Mouse (Mus musculus) ZHBTc4 (cell line): ENCODE data around the gene Ccr6.

Source experiments
- DNase-seq: peaks from one replicate; pipeline ENCODE4 v3.0.0-alpha.2; 2011; ENCODE audit warnings: low read depth, low spot score

Ccr6 gene

DNA sequence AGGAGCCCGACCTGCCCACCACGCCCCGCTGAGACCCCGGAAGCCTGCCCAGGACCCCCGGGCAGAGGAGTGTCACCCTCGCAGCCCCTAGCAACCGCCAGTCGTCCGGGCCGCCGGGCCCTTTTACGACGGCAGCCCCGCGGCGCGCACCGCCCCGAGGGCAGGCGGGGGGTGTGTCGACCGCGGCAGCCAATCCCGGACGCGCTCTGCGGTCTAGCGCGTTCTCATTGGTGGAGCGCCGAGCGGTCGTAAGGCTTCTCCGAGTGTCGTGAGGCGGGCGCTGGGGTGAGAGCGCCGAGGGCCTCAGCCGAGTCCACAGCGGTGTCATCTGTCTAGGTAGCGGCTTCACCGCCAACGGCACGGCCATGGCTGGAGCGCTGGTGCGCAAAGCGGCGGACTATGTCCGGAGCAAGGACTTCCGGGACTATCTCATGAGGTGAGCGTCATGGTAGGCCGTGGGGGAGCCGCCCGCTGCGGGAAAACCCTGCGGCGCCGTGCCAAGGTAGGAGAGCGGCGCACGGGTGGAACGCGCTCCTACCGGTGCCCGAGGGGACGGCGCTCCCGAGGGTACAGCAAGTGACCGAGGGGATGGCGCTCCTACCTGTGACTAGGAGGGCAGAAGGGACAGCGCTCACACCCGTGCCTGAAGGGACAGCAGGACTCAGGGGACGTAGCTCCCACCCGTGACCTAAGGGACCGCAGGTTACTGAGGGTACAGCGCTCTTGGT, 47.8 kb downstream of the Ccr6 start:
- DNase-seq: peak; percentile 99

DNA sequence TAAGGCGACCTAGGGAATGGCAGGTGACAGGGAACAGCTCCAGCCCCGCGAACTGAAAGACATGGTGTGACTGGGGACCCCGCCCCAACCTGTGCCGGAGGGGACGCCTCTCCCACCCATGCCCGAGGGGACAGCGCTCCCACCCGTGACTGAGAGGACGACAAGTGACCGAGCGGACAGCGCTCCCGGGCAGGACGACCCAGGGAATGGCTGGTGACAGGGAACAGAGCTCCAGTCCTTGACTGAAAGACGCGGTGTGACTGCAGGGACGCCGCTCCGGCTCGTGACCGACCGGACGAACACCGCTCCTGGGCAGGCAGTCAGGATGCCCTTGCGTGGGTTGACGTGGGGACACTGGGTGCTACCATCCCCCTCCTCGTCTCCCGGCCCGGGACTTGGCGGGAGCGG, 48.4 kb downstream of the Ccr6 start:
- DNase-seq: no peak

DNA sequence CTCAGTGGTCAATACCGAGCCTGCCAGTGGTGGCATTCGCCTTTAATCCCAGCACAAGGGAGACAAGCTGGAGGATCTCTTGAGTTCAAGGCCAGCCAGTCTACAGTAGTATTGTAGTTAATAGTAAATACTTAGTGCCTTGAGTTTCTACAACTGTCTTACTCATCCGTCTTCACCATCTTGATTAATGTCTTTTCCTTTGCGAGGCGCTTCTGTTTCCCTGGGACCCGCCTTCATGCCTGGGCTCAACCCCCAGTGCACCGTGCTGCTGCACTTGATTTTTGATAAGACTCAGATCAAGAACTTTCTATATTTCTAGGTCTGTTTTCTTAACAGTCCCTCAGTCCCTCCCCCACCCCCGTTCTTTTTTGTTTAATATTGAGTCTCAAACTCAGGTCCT, 49.2 kb downstream of the Ccr6 start:
- no peak for DNase-seq

DNA sequence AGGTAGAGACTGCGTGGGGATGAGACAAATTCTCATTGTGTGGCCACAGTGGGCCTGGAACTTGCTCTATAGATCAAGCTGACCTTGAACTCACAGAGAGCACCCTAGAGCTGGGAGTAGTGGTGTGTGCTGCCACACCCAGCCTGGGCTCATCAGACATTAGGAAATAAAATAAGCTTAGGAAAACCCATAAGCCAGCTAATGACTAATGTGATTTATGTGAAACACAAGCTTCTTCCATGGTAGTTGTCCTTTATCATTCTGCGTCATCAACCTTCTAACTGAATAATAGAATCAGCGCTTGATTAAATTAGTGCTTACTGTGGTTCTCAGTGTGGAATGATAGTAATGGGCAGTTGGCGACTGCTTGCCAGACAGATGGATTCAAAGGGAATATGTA, 51.1 kb downstream of the Ccr6 start:
- no peak for DNase-seq

DNA sequence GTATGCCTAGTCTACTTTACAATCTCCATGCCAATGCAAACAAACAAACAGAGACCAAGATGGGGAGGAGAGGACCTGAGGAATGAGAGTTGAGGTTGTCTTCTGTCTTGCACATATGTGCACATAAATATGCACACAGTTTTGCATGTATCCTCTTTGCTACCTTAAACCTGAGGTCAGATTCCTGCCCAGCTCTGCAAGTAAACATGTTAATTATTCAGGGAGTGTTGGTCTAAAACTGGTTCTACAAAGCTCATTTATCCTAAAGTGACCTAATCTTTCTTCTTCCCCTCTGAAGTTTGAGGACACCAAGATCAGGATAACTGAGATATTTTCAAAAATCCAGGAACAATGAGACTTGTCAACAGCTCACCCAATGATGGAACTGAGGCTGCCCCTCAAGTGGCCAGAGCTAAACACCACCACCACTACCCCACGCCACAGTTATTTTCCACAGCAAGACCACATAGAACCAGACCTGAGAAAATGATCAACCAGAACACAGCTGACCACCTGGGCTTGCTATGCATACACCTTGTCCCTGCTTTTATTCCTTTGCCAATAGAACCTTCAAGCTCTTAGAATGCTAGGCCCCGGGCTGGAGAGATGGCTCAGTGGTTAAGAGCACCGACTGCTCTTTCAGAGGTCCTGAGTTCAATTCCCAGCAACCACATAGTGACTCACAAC, 54.3 kb downstream of the Ccr6 start:
- DNase-seq: no peak

DNA sequence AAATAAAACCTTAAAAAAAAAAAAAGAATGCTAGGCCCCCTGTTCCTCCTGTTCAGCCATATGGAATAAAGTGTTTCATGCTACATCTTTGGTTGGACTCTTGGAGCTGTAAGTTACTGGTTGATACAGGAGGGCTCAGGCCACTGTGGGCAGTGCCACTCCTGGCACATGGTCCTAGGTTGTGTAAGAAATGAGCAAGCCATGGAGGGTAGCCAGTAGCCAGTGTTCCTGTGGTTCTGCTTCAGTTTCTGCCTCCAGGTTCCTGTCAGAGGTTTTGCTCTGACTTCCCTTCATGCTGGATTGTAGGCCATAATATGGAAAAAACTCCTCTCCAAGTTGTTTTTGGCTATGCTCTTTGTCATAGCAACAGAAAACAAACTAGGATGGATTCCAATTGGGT, 54.9 kb downstream of the Ccr6 start:
- no peak for DNase-seq

DNA sequence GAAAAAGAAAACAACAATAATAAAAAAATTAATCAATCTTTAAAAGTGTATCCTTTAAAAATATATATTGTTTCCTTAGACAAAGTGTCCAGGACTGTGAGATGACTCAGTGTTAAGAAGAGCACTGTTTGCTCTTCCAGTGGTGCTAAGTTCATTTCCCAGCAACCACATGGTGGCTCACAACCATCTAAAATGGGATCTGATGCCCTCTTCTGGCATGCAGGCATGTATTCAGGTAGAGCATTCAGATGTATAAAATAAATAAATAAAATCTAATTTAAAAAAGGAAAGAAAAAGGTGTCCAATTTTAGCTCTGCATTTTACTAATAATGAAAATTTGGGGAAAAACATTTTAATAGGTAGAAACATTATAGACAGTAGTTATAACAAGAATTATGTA, 60.0 kb downstream of the Ccr6 start:
- no peak for DNase-seq

DNA sequence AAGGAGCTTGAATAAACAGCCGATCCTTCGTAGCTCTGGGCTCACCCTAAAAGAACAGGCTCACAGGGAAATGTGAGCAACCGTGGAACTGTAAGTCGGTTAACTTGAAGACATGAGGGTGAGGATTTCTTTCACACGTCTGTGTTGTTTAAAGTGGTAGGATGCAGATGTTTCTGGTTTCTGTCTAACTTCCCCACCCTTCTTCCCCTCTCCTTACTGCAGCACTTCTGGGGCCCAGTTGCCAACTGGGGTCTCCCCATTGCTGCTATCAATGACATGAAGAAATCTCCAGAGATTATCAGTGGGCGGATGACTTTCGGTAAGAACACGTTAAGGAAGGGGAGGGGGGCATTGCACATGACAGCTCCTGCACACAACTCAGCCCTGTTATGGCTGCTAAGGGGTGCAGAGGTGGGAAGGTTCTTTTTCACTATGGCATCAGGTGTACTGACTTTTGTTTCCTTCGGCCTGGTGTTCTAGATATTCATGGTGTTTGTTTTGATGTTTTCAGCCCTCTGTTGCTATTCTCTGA, 60.5 kb downstream of the Ccr6 start:
- no peak for DNase-seq

DNA sequence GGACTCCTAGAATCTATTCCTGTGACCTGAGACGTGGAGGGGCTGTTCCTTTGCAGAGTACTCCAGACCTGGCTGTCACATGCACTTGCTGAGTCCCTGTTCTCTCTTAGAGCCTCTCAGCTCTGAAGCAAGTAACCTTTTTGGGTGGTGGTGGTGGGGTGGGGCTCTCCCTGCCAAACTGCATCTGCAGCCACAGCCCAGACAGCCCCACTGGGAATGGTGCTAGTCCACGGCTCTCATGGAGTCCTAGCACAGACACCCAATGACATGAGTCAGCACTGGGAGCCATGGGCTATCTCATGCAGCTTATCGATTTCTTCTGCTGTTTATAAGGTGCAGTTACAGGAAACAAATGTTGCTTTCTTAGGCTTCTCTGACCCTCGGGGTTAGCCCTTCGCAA, 61.9 kb downstream of the Ccr6 start:
- no peak for DNase-seq

DNA sequence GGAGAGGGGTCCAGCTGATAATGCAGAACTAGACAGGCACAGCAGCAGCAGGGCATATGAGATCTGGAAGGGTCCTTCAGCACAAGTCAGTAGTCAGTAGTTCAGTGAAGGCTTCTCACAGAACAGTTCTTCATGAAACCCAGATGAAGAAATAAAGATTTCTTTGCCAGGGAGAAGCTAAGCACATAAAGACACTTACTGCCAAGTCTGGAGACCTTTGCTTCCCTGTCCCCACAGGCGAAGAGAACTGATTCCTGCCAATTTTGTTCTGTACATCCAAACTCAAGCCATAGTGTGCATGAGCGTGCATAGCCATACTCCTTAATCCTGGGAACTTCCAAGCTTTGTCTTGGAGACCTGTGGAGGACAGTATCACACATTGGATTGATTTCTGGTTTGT, 62.4 kb downstream of the Ccr6 start:
- no peak for DNase-seq

DNA sequence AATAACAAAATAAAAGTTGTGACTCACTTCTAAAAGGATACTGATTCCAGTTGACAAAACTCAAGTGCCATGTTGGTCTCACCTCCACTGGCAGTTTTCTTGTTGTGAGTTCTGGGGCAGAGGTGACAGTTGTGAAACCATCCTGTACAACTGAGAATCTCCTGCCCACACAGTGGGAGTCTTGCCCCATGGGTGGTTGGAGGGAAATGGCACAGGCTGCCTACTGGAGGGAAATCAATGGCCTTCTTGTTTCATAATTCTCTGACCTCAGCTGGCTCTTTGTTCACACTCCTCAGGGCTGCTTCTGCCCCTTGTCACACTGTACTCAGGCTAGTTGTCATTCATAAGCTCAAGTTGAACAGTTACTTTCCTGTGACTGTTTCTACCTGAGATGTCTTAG, 63.7 kb downstream of the Ccr6 start:
- no peak for DNase-seq

DNA sequence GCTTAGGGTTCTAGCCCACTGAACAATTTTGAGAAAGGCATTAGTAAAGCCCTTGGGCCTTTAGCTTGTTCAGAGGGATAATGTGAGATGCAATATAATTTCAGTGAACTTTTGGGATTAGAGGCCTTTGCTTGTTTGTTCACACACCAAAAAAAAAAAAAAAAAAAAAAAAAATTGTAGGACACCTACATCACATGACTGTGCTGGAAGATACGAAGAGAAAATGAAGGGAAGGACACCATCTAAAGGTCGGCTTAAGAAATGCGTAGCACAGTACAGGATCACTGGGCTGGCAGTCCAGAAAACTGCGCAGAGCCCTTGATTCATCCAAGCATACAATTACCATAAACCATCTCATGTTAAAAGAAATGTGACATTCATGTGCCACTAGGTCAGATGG, 65.7 kb downstream of the Ccr6 start:
- DNase-seq: peak; percentile 16

DNA sequence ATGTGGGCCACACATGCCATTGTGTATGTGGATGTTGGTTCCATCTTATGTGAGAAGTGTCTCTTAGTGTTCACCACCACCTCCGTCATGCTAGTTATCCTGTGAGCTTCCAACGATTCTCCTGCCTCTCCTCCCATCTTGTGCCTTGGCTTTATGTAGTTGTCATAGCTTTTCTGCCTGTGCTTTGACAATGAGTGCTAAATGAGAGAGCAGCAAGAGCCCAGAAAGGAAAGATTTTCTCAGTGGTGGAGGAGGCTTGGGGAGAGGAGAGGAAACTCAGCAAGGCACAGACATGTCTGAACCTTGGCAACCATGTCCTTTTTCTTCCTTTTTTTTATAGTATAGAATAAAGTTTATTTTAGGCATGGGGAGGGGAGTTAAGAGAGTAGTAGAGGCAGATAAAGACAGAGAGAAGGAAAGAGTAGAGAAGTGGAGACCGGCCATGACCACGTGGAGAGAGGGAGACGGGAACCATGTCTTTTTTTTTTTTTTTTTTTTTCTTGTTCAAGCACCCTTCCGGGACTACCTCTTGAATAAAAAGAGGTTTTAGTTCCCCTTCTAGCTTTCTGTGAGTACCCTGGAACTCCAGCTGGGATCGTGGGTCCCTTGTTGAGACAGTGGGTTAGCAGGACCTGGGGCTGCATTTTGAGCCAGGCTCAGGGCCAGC, 67.1 kb downstream of the Ccr6 start:
- no peak for DNase-seq

DNA sequence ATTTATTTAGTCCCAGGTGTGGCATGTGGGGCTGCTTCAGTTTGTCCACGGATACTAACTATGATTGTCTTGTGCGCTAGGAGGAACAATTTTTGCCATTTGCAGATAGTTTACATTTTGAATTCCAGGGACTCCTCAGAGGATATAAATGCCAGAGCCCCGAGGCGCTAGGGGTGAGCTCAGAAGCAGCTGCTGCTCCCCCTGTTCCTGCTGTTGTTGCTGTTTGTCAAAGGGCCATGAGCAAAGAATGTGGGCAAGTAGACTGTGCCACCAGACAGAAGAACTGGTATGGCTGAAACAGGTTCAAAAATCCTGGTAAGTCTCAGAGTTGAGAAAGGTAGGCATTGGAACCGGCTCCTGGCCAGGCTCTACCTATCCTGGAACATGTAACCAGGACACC, 67.8 kb downstream of the Ccr6 start:
- DNase-seq: no peak

DNA sequence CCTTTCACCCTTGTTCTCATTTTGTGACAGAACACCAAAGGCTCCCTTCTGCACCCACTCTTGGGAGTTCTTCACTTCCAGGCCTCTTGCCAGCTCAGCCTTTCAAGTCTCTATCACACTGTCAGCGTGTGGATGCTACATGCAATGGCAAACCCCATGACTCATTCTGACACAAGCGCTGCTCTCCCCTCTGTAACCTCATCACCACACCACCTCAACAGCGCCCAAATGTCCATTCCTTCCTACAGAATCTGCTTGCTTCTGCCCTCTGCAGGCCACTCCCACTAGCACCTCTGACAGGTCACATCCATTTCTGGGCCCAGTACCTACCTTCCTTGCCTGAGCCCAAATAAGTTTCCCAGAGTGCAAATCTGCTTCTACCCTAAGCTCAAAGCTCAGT, 70.0 kb downstream of the Ccr6 start:
- DNase-seq: peak; percentile 50
